Mouse (Mus musculus): ENCODE measurements around the gene Eva1a. TPM values are rescaled to one million over a fixed set of nuclear protein-coding genes. Genes with fewer than 3 reads are reported as not detected.

The Eva1a gene
- polyA plus RNA-seq, 1 experiment, result 0.83 TPM

DNA sequence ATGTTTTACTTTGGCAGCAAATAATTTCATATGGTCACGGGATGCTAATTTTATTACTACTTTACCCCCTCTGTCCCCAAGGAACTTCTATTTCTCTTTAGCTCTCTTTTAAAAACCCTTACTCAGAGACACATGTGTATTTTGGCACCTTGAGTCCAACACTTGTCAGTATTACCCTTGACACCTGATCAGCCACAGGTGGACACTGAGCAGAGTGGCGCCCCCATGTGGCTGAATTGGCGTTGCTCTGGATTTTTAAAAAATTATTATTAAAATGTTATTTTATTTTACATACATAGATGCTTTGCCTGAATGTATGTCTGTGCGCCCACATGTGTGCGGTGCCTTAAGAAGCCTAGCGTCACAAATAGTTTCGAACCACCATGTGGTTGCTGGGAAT is 14.0 kb downstream of the Eva1a start:
- Histone ChIP-seq H3K36me3 (replicated peaks; ENCODE audit: low read length) (no peaks in the 10 kb centered on the region), H3K27me3 (replicated peaks) (peaks cover 8% of the 10 kb centered on the region), H3K4me3 (replicated peaks) (no peak overlapping the region), H3K9me3 (peaks cover 4% of the 10 kb centered on the region; the same call in 1 of the 2 replicates), H3K4me1 (no peaks in the 10 kb centered on the region)
- no peak for TF ChIP-seq GATA1 (IDR thresholded peaks at IDR 0.05; ENCODE audit: borderline replicate concordance, low read length)
- TF ChIP-seq FLI1 (IDR thresholded peaks at IDR 0.05; ENCODE audit: low read length), result no peak

- H3K36me3 ChIP-seq (replicated peaks; ENCODE audit: low read length), result no peaks in the 10 kb centered on the region
- H3K4me1 ChIP-seq, result no peaks in the 10 kb centered on the region
- peaks cover 5% of the 10 kb centered on the region for H3K27me3 ChIP-seq (replicated peaks)
- no peak overlapping the region for H3K4me3 ChIP-seq (replicated peaks)
- TF ChIP-seq FLI1 (IDR thresholded peaks at IDR 0.05; ENCODE audit: low read length) (no peak), GATA1 (IDR thresholded peaks at IDR 0.05; ENCODE audit: borderline replicate concordance, low read length) (no peak)
- peaks cover 20% of the 10 kb centered on the region; the same call in 1 of the 2 replicates for H3K9me3 ChIP-seq
Observed at GRCm38 (mm10) chr6:82059896-82060295, 19.1 kb downstream of the Eva1a start.

- H3K27me3 ChIP-seq (replicated peaks), result peaks cover 6% of the 10 kb centered on the region
- no peaks in the 10 kb centered on the region for H3K36me3 ChIP-seq (replicated peaks; ENCODE audit: low read length)
- peaks cover 15% of the 10 kb centered on the region for H3K4me1 ChIP-seq
- TF ChIP-seq GATA1 (IDR thresholded peaks at IDR 0.05; ENCODE audit: borderline replicate concordance, low read length), result no peak
- TF ChIP-seq FLI1 (IDR thresholded peaks at IDR 0.05; ENCODE audit: low read length), result no peak
- peaks cover 30% of the 10 kb centered on the region for H3K9me3 ChIP-seq
- H3K4me3 ChIP-seq (replicated peaks), result no peak overlapping the region
Observed at GRCm38 (mm10) chr6:82065230-82065629, 24.4 kb downstream of the Eva1a start.

- TF ChIP-seq GATA1 (IDR thresholded peaks at IDR 0.05; ENCODE audit: borderline replicate concordance, low read length) (no peak), FLI1 (IDR thresholded peaks at IDR 0.05; ENCODE audit: low read length) (no peak)
- Histone ChIP-seq H3K9me3 (peaks cover 31% of the 10 kb centered on the region), H3K36me3 (replicated peaks; ENCODE audit: low read length) (no peaks in the 10 kb centered on the region)
Observed at GRCm38 (mm10) chr6:82066515-82067081, 25.8 kb downstream of the Eva1a start.

DNA sequence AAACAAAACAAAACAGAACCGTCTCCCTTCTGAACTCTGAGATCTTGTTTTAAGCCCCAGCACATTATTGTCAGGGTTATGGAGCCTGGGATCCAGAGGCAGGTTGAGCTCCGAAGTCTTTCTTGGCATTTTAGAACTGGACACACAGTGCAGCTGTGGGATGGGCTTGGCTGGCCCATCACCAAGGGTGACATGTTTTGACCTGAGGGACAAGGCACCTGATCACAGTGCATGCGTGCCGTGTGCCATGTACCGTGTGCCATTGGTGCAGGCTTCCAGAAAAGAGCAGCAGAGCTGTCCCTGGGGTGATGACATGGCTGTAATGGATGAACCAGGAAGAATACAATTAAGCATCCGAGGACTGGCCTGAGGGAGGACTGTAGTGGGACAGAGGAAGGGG is 29.6 kb downstream of the Eva1a start:
- H3K4me1 ChIP-seq, result peaks cover 15% of the 10 kb centered on the region
- TF ChIP-seq GATA1 (IDR thresholded peaks at IDR 0.05; ENCODE audit: borderline replicate concordance, low read length), result no peak
- no peak for TF ChIP-seq FLI1 (IDR thresholded peaks at IDR 0.05; ENCODE audit: low read length)
- peaks cover 25% of the 10 kb centered on the region for H3K9me3 ChIP-seq
- no peaks in the 10 kb centered on the region for H3K36me3 ChIP-seq (replicated peaks; ENCODE audit: low read length)
- peaks cover 9% of the 10 kb centered on the region for H3K27me3 ChIP-seq (replicated peaks)
- H3K4me3 ChIP-seq (replicated peaks), result no peak overlapping the region

More at GRCm38 (mm10) chr6:82066515-82067081, 25.8 kb downstream of the Eva1a start:
- Histone ChIP-seq H3K27me3 (replicated peaks) (peaks cover 11% of the 10 kb centered on the region), H3K4me3 (replicated peaks) (no peak overlapping the region), H3K4me1 (peaks cover 15% of the 10 kb centered on the region)

DNA sequence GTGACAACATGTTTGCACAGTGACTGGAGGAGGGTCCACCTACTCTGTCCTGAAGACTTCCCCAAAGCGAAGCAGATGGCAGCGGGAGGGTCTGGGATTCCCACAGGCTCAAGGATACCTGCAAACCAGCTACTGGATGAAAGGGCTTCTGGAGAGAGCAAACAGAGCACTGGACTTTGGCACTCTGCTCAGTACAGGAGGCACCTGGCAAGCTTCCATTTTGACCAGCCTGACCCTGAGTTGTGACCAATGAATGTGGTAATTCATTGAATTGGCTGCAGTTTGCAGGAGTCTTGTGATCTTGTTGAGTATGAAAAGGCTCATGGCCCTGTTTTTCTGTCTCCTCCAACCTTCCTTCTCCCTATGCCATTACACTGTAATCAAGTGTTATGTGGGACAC is 32.2 kb downstream of the Eva1a start:
- peaks cover 7% of the 10 kb centered on the region for H3K27me3 ChIP-seq (replicated peaks)
- peaks cover 13% of the 10 kb centered on the region for H3K9me3 ChIP-seq
- peaks cover 2% of the 10 kb centered on the region; the same call in 1 of the 2 replicates for H3K4me1 ChIP-seq
- H3K36me3 ChIP-seq (replicated peaks; ENCODE audit: low read length), result no peaks in the 10 kb centered on the region
- no peak overlapping the region for H3K4me3 ChIP-seq (replicated peaks)
- TF ChIP-seq GATA1 (IDR thresholded peaks at IDR 0.05; ENCODE audit: borderline replicate concordance, low read length) (no peak), FLI1 (IDR thresholded peaks at IDR 0.05; ENCODE audit: low read length) (no peak)

- no peak overlapping the region for H3K4me3 ChIP-seq (replicated peaks)
- no peaks in the 10 kb centered on the region for H3K36me3 ChIP-seq (replicated peaks; ENCODE audit: low read length)
- H3K4me1 ChIP-seq, result no peaks in the 10 kb centered on the region
- peaks cover 13% of the 10 kb centered on the region for H3K9me3 ChIP-seq
- no peak for TF ChIP-seq GATA1 (IDR thresholded peaks at IDR 0.05; ENCODE audit: borderline replicate concordance, low read length)
- TF ChIP-seq FLI1 (IDR thresholded peaks at IDR 0.05; ENCODE audit: low read length), result no peak
- peaks cover 6% of the 10 kb centered on the region for H3K27me3 ChIP-seq (replicated peaks)
Observed at GRCm38 (mm10) chr6:82073567-82073966, 32.7 kb downstream of the Eva1a start.

- Histone ChIP-seq H3K9me3 (peaks cover 10% of the 10 kb centered on the region), H3K4me1 (peaks cover 2% of the 10 kb centered on the region; the same call in 1 of the 2 replicates), H3K27me3 (replicated peaks) (peaks cover 2% of the 10 kb centered on the region), H3K4me3 (replicated peaks) (no peak overlapping the region), H3K36me3 (replicated peaks; ENCODE audit: low read length) (no peaks in the 10 kb centered on the region)
- TF ChIP-seq FLI1 (IDR thresholded peaks at IDR 0.05; ENCODE audit: low read length) (no peak), GATA1 (IDR thresholded peaks at IDR 0.05; ENCODE audit: borderline replicate concordance, low read length) (no peak)
Observed at GRCm38 (mm10) chr6:82076364-82076763, 35.5 kb downstream of the Eva1a start.

GRCm38 (mm10) chr6:82078875-82079274 is 38.0 kb downstream of the Eva1a start:
- H3K36me3 ChIP-seq (replicated peaks; ENCODE audit: low read length), result no peaks in the 10 kb centered on the region
- H3K27me3 ChIP-seq (replicated peaks), result no peaks in the 10 kb centered on the region
- TF ChIP-seq FLI1 (IDR thresholded peaks at IDR 0.05; ENCODE audit: low read length), result no peak
- no peak for TF ChIP-seq GATA1 (IDR thresholded peaks at IDR 0.05; ENCODE audit: borderline replicate concordance, low read length)
- H3K4me3 ChIP-seq (replicated peaks), result no peak overlapping the region
- H3K9me3 ChIP-seq, result peaks cover 10% of the 10 kb centered on the region
- H3K4me1 ChIP-seq, result peaks cover 20% of the 10 kb centered on the region

GRCm38 (mm10) chr6:82083655-82084054 is 42.8 kb downstream of the Eva1a start:
- TF ChIP-seq GATA1 (IDR thresholded peaks at IDR 0.05; ENCODE audit: borderline replicate concordance, low read length) (no peak), FLI1 (IDR thresholded peaks at IDR 0.05; ENCODE audit: low read length) (no peak)
- Histone ChIP-seq H3K9me3 (peaks cover 16% of the 10 kb centered on the region), H3K4me3 (replicated peaks) (no peak overlapping the region)

More at GRCm38 (mm10) chr6:82083655-82084054, 42.8 kb downstream of the Eva1a start:
- no peaks in the 10 kb centered on the region for H3K36me3 ChIP-seq (replicated peaks; ENCODE audit: low read length)
- H3K27me3 ChIP-seq (replicated peaks), result no peaks in the 10 kb centered on the region
- H3K4me1 ChIP-seq, result peaks cover 40% of the 10 kb centered on the region
